Mouse (Mus musculus) neutrophil, adult 5-6 weeks (primary cell): Measurements from ENCODE around the gene Usp34. TPM values are rescaled to one million over a fixed set of nuclear protein-coding genes. Genes with fewer than 3 reads are reported as not detected.
"Not testable (repeated sequence)": the region's sequence is repeated elsewhere in the genome, so short reads cannot be mapped to it uniquely, and the experiment has no call there.

Source experiments
- ATAC-seq: fragments of 151-379, 151-347 bp; 2 replicates; pipeline ENCODE4 v1.8.0; 2017; ENCODE audit warnings: mild to moderate bottlenecking, moderate TSS enrichment; ENCODE audit not compliant: insufficient number of reproducible peaks, poor library complexity, low FRiP score, severe bottlenecking; ENCODE audit errors: extremely low read depth
- total RNA-seq: library from RNA; stranded (forward); fragments of 200-1000 nt; gene quantifications from 2 replicates; pipeline ENCODE4 v1.2.3, GENCODE M21; 2017

Usp34 gene
- total RNA-seq, 1 experiment from 2014 or later, result 67.3 TPM

- ATAC-seq, result no peak
Observed at GRCm38 (mm10) chr11:23492048-23492790, 185.5 kb downstream of the Usp34 start.

GRCm38 (mm10) chr11:23495231-23495630 is 188.5 kb downstream of the Usp34 start:
- ATAC-seq, result no peak

- no peak for ATAC-seq
Observed at GRCm38 (mm10) chr11:23496661-23497060, 190.0 kb downstream of the Usp34 start.

GRCm38 (mm10) chr11:23497335-23497717 is 190.6 kb downstream of the Usp34 start:
- ATAC-seq, result no peak

GRCm38 (mm10) chr11:23497718-23498509 is 191.2 kb downstream of the Usp34 start, which contains the start of gene Ahsa2:
TSS of gene Ahsa2 (minus strand) at chr11:23498030.
- ATAC-seq, result peak; percentile 94

GRCm38 (mm10) chr11:23498609-23499008 is 191.9 kb downstream of the Usp34 start:
- ATAC-seq, result no peak

- not testable (repeated sequence) for ATAC-seq
Observed at GRCm38 (mm10) chr11:23504801-23505200, 198.1 kb downstream of the Usp34 start.

- not testable (repeated sequence) for ATAC-seq
Observed at GRCm38 (mm10) chr11:23514785-23515184, 208.1 kb downstream of the Usp34 start.

GRCm38 (mm10) chr11:23515315-23515714 is 208.6 kb downstream of the Usp34 start:
- ATAC-seq, result no peak

- no peak for ATAC-seq
Observed at GRCm38 (mm10) chr11:23518981-23519380, 212.3 kb downstream of the Usp34 start.

- no peak for ATAC-seq
Observed at GRCm38 (mm10) chr11:23520473-23521205, 213.9 kb downstream of the Usp34 start, which contains the start of gene 1700093K21Rik. TSS of gene 1700093K21Rik (minus strand) at chr11:23521155.

- no peak for ATAC-seq
Observed at GRCm38 (mm10) chr11:23537446-23537845, 230.8 kb downstream of the Usp34 start.

Other genes with a start within 250 kb of the Usp34 start
- 191 and 196 TPM in 2 replicates for gene Xpo1, start 50.9 kb upstream of the Usp34 start, total RNA-seq
- gene Ahsa2, start 191.1 kb downstream of the Usp34 start, total RNA-seq, result 29.3 and 40.6 TPM in 2 replicates
- not detected in 2 replicates for gene 1700093K21Rik, start 214.3 kb downstream of the Usp34 start, total RNA-seq